Mouse (Mus musculus): ENCODE data around the gene Tufm. TPM values are rescaled to one million over a fixed set of nuclear protein-coding genes. Genes with fewer than 3 reads are reported as not detected.

Tufm gene
- polyA plus RNA-seq, 1 experiment from 2014 or later: 122 TPM

DNA sequence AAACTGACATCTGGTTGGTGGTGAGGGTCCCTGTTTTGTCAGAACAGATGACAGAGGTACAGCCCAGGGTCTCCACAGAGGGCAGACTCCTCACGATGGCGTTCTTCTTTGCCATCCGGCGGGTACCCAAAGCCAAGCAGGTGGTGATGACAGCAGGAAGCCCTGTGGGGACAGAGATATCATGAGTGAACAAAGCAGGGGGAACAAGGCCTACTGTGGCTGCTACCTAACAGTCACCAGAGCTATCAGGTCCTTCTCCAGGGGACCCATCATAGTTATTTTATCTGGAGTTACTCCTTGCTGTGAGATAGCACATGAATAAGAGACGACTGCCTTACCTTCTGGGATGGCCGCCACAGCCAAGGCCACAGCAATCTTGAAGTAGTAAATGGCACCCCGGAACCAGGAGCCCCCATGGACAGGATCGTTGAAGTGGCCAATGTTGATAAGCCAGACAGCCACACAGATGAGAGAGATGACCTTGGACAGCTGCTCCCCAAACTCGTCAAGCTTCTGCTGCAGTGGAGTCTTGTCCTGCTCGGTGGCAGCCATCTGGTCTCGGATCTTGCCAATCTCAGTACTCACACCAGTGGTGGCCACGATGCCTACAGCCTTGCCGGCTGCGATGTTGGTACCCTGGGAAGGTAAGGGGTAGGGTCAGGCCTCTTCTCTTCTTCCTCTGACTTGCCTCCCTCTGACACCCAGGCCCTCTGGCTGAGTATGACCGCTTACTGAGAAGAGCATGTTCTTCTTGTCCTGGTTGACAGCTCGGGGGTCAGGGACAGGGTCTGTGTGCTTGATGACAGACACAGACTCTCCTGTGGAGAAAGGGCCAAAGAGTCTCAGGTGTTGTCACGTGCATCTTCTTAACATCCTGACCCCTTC lies 30.5 kb upstream of the Tufm start:
- 92% methylated on average over 17 of the region's 17 CpGs for WGBS
- no peak overlapping the region for H3K27ac ChIP-seq (replicated peaks)
- no peak for ATAC-seq (ENCODE audit: low read depth)
- no peak overlapping the region for H3K4me3 ChIP-seq
- no peaks in the 10 kb centered on the region for H3K9me3 ChIP-seq
- no peaks in the 10 kb centered on the region for H3K36me3 ChIP-seq
- H3K4me1 ChIP-seq (replicated peaks): no peaks in the 10 kb centered on the region
- H3K9ac ChIP-seq: no peak overlapping the region
- H3K27me3 ChIP-seq: no peaks in the 10 kb centered on the region
- H3K4me2 ChIP-seq: no peak overlapping the region

GRCm38 (mm10) chr7:126458225-126458624 lies 28.9 kb upstream of the Tufm start:
- Histone ChIP-seq H3K4me3 (no peak overlapping the region), H3K36me3 (no peaks in the 10 kb centered on the region), H3K9me3 (no peaks in the 10 kb centered on the region), H3K4me2 (no peak overlapping the region), H3K27ac (replicated peaks) (no peak overlapping the region), H3K9ac (no peak overlapping the region), H3K4me1 (replicated peaks) (no peaks in the 10 kb centered on the region), H3K27me3 (no peaks in the 10 kb centered on the region)
- ATAC-seq (ENCODE audit: low read depth): no peak
- 89% methylated on average over 5 of the region's 5 CpGs for WGBS

DNA sequence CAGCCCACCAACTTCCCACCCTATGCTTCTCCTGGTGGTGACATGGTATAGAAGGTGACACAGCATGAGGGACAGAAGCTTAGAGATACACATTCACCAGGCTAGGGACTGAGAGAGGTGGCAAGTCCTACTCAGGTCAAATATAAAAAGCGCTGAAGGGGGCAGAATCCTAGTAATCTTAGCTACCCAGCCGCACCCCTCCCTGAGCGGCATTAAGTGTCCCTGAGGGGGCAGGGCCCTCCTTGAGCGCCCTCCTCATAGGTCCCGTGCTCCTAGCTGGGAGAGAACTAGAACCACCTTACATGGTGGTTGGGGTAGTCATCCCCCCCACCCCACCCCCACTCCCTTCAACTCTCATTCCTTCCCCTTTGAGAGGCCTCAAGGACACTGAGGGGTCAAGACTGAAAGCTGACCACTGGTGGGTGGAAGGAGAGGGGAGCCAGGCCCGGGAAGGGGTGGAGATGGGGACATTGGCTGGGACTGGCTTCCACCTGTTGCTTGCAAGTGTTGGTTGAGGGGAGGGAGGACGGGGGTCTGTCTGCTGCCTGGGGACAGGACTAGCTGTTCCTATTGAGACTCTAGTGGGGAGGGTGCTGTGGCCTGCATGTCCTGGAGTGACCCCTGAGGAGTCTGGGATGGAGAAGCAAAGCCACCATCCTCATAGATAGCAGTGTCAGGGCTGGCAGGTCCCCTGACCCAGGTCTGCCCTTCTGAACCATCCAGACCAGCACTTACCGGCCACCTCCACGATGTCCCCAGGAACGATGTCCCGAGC lies 28.1 kb upstream of the Tufm start:
- Histone ChIP-seq H3K36me3 (no peaks in the 10 kb centered on the region), H3K9ac (no peak overlapping the region), H3K27ac (replicated peaks) (no peak overlapping the region), H3K27me3 (no peaks in the 10 kb centered on the region), H3K4me3 (no peak overlapping the region), H3K9me3 (no peaks in the 10 kb centered on the region), H3K4me2 (no peak overlapping the region), H3K4me1 (replicated peaks) (no peaks in the 10 kb centered on the region)
- 81% methylated on average over 11 of the region's 11 CpGs for WGBS
- ATAC-seq (ENCODE audit: low read depth): no peak

DNA sequence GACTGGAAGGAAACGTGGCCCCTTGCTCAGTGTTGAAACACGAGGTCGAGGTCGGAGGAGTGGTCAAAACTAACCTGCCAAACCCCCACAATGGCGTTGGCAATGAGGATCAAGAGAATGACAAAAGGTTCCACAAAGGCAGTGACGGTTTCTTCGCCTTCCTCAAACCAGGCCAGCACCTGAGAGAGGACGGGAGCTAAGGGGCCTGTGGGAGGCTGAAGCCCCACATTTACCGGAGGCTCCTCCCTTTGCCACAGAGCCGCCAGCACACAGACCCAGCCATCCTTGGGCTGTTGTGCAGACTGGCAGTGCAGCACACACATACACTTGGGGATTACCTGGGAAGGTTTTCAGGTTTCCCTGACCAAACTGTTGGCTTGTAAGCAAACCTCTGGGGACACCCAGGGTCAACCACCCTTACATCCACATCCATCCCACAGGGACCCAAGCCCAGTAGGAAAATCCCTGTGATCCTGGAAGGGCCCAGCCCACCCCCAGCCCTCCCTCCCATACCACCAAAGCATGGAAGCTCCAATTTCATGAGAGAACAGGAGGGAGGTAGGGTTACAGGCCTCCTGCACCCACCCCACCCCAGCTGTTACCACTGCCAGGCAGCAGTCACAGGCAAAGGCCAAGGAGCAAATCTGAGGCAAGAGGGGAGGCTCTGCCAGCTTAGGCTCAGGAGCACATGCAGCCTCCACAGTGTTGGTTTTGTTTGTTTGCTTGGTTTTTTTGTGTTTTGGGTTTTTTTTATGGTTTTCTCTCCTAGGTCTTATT lies 26.4 kb upstream of the Tufm start:
- 61% methylated on average over 10 of the region's 10 CpGs for WGBS
- Histone ChIP-seq H3K4me2 (no peak overlapping the region), H3K4me1 (replicated peaks) (0 out of 2 replicates have a peak, but pooled peaks cover 3% of the 10 kb centered on the region), H3K36me3 (no peaks in the 10 kb centered on the region), H3K27me3 (no peaks in the 10 kb centered on the region), H3K9ac (no peak overlapping the region), H3K27ac (replicated peaks) (no peak overlapping the region), H3K4me3 (no peak overlapping the region), H3K9me3 (no peaks in the 10 kb centered on the region)
- ATAC-seq (ENCODE audit: low read depth): no peak

- Histone ChIP-seq H3K27ac (replicated peaks) (no peak overlapping the region), H3K9ac (no peak overlapping the region), H3K4me2 (no peak overlapping the region), H3K27me3 (no peaks in the 10 kb centered on the region), H3K4me3 (no peak overlapping the region), H3K36me3 (peaks cover 5% of the 10 kb centered on the region), H3K4me1 (replicated peaks) (0 out of 2 replicates have a peak, but pooled peaks cover 3% of the 10 kb centered on the region), H3K9me3 (no peaks in the 10 kb centered on the region)
- ATAC-seq (ENCODE audit: low read depth): no peak
- WGBS: 81% methylated on average over 3 of the region's 3 CpGs
These were observed 25.5 kb upstream of the Tufm start for GRCm38 (mm10) chr7:126461626-126462025.

DNA sequence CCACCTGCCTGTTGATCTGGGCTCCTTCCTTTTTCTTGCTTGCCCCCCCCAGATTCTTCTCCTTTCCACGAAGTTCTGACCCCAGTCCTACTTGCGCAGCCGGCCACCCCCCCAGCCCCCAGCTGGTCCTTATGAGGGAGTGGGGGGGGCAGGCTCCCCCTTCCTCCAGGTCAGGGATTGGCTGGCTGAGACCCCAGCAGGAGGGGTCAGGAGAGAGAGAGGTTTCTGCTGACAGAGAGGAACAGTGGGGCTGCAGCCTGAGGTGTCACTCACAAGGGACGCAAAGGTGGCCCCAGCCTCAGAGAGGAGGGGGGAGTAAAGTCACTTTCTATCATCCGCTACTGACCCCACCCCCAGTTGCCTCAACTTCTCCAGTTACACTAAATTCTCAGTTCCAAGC lies 24.2 kb upstream of the Tufm start, which contains the start of gene Atp2a1:
TSS of gene Atp2a1 (minus strand) at position 105 of the 400 bp plus-strand sequence.
- H3K9me3 ChIP-seq: no peaks in the 10 kb centered on the region
- H3K4me3 ChIP-seq: no peak within 1 kb of the TSS
- no peak within 1 kb of the TSS for H3K4me2 ChIP-seq
- no peak for ATAC-seq (ENCODE audit: low read depth)
- 0 out of 2 replicates have a peak within 1 kb of the TSS, but pooled peaks have one; percentile 26 for H3K9ac ChIP-seq
- 55% methylated on average over 5 of the region's 5 CpGs for WGBS
- H3K27me3 ChIP-seq: no peaks in the 10 kb centered on the region
- no peak within 1 kb of the TSS for H3K27ac ChIP-seq (replicated peaks)
- H3K4me1 ChIP-seq (replicated peaks): 0 out of 2 replicates have a peak, but pooled peaks cover 3% of the 10 kb centered on the region
- H3K36me3 ChIP-seq: peaks cover 19% of the 10 kb centered on the region

DNA sequence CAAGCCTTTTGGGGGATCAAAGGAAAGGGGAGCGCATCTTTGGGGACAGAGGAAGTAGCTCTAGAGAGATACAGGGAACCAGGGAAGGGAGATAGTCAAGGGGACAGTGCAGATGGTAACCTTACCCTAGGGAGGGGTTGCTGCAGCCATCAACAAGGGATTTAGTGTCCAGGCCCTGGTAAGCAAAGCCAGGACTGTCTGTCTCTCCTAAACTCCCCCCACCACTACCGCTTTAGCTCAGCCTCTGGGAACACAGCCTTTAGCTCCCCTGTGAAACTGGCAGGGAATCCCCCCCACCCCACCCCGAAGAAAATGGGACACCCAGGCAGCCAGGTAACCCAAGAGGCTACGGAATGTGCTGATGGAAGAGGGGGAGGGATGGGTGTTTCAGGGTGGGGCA lies 23.6 kb upstream of the Tufm start:
- no peak overlapping the region for H3K27ac ChIP-seq (replicated peaks)
- peaks cover 24% of the 10 kb centered on the region for H3K36me3 ChIP-seq
- 0 out of 2 replicates have a peak, but pooled peaks cover 3% of the 10 kb centered on the region for H3K4me1 ChIP-seq (replicated peaks)
- no peak overlapping the region for H3K9ac ChIP-seq
- no peaks in the 10 kb centered on the region for H3K27me3 ChIP-seq
- H3K9me3 ChIP-seq: no peaks in the 10 kb centered on the region
- no peak overlapping the region for H3K4me2 ChIP-seq
- H3K4me3 ChIP-seq: no peak overlapping the region
- no peak for ATAC-seq (ENCODE audit: low read depth)
- WGBS: 56% methylated on average over 4 of the region's 4 CpGs

DNA sequence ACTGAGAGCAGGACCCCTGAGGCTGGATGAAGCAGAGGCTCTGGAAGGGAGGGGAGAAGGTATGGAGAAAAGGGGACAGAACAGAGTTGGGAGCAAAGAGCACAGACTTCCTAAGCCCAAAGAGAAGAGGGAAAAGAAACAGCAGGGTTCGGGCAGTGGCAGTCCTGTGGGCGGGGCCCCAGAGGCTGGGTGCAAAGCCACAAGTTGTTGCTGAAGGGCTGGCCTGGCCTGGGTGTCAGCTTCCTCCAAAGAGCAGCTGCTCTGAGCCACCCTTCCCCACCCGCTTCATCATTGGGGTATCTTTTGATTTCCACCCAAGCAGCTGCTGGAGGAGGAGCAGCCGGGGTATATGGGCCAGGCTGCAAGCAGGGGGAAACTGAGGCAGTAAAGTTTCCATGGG lies 23.0 kb upstream of the Tufm start:
- H3K9me3 ChIP-seq: no peaks in the 10 kb centered on the region
- 0 out of 2 replicates have a peak, but pooled peaks cover 3% of the 10 kb centered on the region for H3K4me1 ChIP-seq (replicated peaks)
- H3K4me3 ChIP-seq: no peak overlapping the region
- peaks cover 30% of the 10 kb centered on the region for H3K36me3 ChIP-seq
- H3K27me3 ChIP-seq: no peaks in the 10 kb centered on the region
- H3K4me2 ChIP-seq: no peak overlapping the region
- WGBS: 60% methylated on average over 4 of the region's 4 CpGs
- no peak overlapping the region for H3K9ac ChIP-seq
- no peak overlapping the region for H3K27ac ChIP-seq (replicated peaks)
- no peak for ATAC-seq (ENCODE audit: low read depth)

DNA sequence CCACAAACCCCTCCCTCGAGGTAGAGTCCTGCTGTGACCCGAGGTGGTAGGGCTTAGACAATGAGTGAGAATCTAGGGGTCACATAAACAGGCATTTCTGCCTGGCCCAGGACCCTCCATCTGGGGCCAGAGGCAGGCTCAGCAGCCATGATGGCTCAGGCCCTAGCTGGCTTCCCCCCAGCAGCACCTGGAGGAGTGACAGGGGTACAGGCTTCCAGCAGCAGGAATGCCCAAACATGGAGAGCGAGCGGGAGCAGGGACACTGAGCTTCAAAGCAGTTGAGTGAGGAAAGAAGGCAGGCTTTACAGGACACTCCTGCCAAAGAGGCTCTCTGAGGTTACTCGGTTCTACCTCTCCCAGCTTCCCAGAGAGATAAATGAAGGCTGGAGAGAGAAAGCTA lies 22.3 kb upstream of the Tufm start:
- Histone ChIP-seq H3K27me3 (no peaks in the 10 kb centered on the region), H3K4me2 (no peak overlapping the region), H3K27ac (replicated peaks) (no peak overlapping the region), H3K36me3 (peaks cover 37% of the 10 kb centered on the region), H3K4me1 (replicated peaks) (0 out of 2 replicates have a peak, but pooled peaks cover 3% of the 10 kb centered on the region), H3K4me3 (no peak overlapping the region), H3K9ac (no peak overlapping the region), H3K9me3 (no peaks in the 10 kb centered on the region)
- WGBS: 45% methylated on average over 5 of the region's 5 CpGs
- ATAC-seq (ENCODE audit: low read depth): no peak

DNA sequence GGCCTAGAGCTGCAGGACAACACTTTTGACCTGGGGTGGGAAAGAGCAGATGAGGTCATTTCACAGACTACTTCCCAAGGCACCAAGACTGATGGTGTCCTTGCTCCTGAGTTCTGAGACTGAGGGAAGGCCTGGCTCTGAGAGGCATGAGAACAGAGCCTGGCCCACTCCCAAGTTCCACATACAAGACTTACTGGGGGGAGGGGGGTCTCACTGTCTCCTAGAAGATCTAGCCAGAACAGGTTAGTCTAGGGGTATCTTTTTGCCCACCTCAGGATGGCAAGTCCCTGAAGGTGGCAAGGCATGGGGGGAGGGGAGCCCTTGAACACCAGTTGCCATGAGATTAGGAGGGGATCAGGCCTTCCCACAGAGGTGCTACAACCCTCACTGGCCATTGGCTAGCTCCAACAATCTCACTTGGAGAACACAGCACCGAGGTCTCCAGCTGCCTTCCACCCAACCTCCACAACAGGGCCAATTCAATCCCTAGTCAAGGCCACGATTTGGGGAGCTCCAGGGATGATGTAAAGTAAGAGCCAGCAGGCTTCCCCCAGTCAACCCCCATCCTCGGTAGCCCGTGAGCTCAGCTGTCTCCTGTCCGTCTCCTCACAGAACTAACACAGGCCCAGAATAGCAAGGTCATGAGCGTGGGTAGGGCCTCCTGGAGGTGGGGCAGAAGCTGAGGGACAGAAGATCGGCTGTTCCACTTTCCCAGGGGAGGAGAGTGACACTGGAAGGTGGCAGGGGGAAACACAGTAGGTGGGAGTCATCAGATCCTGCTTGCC lies 21.7 kb upstream of the Tufm start:
- no peak overlapping the region for H3K4me2 ChIP-seq
- H3K9me3 ChIP-seq: no peaks in the 10 kb centered on the region
- no peak for ATAC-seq (ENCODE audit: low read depth)
- 62% methylated on average over 7 of the region's 7 CpGs for WGBS
- no peaks in the 10 kb centered on the region for H3K27me3 ChIP-seq
- peaks cover 43% of the 10 kb centered on the region for H3K36me3 ChIP-seq
- H3K27ac ChIP-seq (replicated peaks): no peak overlapping the region
- 0 out of 2 replicates have a peak, but pooled peaks cover 3% of the 10 kb centered on the region for H3K4me1 ChIP-seq (replicated peaks)
- H3K9ac ChIP-seq: no peak overlapping the region
- H3K4me3 ChIP-seq: no peak overlapping the region

DNA sequence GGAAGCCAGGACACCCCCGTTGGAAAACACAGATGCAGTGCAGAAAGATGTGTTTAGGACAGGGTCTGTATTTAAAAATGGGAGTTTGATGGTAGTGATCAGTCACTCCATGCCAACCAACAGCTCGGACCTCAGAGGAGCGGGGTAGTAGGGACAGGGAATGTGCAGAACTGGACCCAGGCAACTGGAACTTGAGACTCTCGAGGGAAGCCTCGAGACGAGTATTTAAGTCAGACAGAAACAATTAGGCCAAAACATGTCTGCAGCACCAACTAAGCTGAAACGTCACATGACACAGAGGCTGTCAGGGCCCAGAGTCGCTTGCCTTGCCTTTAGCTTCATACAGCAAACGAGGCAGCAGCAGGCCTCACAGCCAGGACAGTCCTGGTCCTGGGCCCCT lies 21.0 kb upstream of the Tufm start:
- H3K9me3 ChIP-seq: no peaks in the 10 kb centered on the region
- no peaks in the 10 kb centered on the region for H3K27me3 ChIP-seq
- H3K27ac ChIP-seq (replicated peaks): no peak overlapping the region
- peaks cover 50% of the 10 kb centered on the region for H3K36me3 ChIP-seq
- ATAC-seq (ENCODE audit: low read depth): no peak
- H3K4me2 ChIP-seq: no peak overlapping the region
- no peak overlapping the region for H3K9ac ChIP-seq
- no peak overlapping the region for H3K4me3 ChIP-seq
- H3K4me1 ChIP-seq (replicated peaks): 0 out of 2 replicates have a peak, but pooled peaks cover 3% of the 10 kb centered on the region
- WGBS: 76% methylated on average over 9 of the region's 9 CpGs
